Mouse (Mus musculus) right cerebral cortex, postnatal 36 days (tissue): ENCODE results near the gene Sf3b6.
A peak's percentile ranks its signal among the peaks of the same experiment; 100 is the strongest.

ENCODE experiments used
- DNase-seq, 2 experiments: peaks; one replicate each; pipeline ENCODE4 v3.0.0; 2022; ENCODE audit warnings: low spot score in 2 of 2, mixed read lengths in 1 of 2

Gene Sf3b6

DNA sequence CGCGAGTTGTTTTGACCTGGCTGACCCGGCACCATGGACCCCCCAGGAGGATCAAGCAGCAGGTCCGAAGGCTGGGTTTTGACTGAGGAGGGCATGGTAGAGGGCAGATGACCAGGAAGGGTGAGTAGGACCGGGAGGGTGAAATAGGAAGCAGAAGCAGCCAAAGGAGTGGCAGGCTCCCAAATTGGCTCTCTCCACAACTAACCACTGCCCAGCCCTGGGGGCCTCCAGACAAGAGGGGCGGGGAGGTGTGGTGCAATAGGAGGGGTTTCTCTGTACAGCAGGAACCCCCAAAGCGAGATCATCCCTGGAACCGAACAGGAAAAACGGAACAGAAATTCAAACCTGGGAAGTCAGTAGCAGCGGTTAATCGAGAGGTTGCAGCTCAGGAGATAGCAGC lies 23.4 kb downstream of the Sf3b6 start:
- no peak for DNase-seq

- DNase-seq: no peak
Observed at GRCm38 (mm10) chr12:4841392-4841887, 24.1 kb downstream of the Sf3b6 start, which contains the start of gene Fkbp1b. Fkbp1b (minus strand) TSS chr12:4841591.

- DNase-seq: no peak
Observed at GRCm38 (mm10) chr12:4842456-4842855, 25.1 kb downstream of the Sf3b6 start.

DNA sequence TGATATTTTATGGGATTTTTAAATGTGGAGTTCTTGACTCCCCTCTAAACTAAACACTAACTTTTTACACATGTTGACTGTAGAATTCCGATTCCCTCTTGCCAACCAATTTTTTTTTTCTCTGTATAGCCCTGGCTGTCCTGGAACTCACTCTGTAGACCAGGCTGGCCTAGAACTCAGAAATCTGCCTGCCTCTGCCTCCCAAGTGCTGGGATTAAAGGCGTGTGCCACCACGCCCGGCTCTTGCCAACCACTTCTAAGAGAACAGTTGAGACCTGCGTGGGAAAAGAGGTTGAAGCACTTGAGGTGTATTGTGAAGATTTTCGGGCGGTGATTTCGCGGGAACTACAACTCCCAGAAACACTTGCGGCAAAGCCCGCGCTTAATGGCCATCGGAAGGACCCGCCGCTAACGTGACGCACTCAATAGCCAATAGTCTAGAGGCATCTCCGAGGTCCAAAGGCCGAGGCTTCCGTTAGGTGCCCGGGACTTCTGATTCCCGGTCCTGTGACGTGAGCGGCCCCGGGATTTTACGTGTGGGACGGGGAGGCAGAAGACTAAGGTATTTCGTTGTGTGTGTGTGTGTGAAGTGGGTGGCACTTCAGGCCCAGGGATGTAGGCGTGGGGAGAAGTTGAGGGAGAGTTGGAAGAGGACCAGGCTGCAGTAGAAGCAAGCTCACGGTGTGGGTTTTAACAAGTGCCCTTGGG lies 25.7 kb downstream of the Sf3b6 start, which contains the start of gene Wdcp:
TSS of gene Wdcp (plus strand) at position 414 of the 708 bp plus-strand sequence.
- peak; percentile 90 to 94 for DNase-seq

DNA sequence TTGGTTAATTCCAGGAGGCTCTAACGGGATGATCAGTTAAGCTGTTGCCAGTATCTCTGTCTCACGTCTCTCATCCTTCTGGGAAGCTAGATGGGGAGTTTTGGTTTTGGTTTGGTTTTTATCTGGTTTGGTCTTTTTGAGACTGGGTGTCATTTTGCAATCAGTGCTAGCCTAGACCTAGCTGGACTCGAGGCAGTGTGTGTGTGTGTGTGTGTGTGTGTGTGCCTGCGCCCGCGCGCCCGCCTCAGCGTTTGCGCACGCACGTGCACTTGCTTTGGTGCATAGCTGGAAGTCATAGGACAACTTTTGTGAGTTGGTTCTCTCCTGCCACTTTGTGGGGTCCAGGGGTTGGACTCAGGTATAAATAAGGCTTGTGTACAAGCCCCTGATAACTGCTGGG lies 26.4 kb downstream of the Sf3b6 start:
- DNase-seq: no peak

GRCm38 (mm10) chr12:4856160-4856559 lies 38.8 kb downstream of the Sf3b6 start:
- no peak for DNase-seq

GRCm38 (mm10) chr12:4856834-4857233 lies 39.5 kb downstream of the Sf3b6 start:
- DNase-seq: no peak

DNA sequence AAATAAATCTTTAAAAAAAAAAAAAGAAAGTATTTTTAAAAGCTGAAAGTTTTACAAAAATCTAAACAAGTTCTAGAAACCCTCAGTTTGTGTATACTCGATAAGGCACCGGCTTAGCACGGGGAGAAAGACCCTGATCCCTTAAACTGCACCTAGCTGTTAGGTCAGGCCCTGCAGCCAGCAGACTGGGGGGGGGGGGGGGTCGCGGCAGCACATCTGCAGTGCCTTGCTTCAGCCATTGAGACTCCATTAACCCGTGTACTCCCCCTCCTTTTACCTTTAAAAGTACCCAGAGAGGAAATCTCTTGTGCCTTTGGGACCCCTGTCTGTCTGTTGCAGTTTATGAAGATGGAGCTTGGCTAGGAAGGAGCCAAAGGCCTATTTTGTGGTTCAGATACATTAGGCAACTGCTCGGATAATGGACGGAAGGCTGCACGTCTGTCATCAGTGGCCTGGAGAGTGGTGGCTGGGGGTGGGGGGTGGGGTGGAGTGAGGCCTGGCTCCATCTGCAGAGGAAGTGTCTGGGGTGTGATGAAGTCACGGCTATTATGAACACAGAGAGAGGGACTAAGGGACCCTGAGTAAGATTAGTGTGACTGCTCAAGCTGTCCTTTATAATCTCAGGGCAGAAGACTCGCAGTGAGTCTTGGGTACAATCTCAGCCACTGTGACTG lies 42.0 kb downstream of the Sf3b6 start:
- DNase-seq: no peak

DNA sequence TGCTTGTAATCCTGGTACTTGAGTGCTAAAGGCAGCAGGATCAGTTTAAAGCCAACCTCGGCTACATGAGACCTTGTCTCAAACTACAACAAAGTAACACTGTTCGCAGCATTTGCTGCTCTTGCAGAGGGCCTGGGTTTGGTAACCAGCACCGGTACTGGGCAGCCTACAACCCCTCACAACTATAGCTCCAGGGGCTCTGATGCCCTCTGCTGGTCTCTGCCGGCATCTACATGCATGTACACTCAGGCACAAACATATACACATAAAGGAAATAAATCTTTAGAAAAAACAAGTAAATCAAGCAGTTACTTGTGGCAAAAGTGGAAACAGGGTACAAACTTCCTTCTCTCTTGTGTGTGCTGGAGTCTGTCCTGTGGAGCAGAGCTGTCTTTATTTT lies 45.3 kb downstream of the Sf3b6 start:
- DNase-seq: no peak

DNA sequence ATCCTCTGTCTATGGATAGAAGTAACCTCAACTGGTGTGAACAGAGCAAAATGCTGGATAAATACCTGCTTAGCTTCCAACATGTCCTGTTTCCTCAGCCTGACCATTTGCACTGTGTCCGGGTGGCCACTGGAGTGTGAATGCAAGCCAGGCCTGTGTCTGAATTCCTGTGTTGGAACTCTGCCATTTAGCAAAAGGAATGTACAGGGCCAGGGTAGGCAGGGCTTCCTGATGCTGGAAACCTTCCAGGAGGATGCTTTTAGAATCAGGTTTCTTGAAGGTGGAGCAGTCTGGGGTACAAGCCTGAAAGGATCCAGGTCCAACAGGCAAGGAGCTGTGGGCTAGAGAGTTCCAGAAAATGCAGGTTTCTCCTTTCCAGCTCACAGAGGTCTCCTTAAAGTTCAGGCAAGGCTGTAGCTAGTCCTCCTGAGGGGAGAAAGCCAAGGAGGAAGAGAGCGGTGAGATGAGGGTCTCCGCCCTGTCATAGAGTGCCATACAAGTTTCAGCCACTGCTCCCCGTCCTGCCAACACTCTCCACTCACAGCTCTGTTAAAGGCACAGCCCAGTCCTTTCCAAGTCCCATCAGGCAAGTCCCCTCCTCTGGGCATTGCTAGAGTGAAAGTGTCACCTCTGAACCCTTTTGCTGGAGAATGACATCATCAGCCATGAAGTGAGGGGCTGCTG lies 46.5 kb downstream of the Sf3b6 start:
- no peak for DNase-seq

DNA sequence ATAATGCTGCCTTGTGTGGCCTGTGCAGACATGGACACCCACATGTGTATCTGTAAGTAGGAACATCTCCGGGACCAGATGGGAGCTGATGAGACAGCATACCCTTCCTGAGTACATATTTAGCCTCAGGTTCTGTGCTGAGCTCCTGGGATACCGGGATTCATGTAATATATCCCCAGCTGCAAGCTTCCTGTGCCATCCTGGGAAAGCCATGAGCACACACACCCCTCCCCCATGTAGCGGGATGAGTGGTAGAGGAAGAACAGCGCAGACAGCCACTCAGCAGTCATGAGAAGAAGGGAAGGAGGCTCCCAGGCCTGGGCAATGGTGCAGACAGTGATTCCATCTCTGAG lies 47.0 kb downstream of the Sf3b6 start:
- DNase-seq: peak; percentile 52 to 57

GRCm38 (mm10) chr12:4868924-4869323 lies 51.6 kb downstream of the Sf3b6 start:
- DNase-seq: no peak

GRCm38 (mm10) chr12:4871260-4871659 lies 53.9 kb downstream of the Sf3b6 start:
- DNase-seq: no peak

DNA sequence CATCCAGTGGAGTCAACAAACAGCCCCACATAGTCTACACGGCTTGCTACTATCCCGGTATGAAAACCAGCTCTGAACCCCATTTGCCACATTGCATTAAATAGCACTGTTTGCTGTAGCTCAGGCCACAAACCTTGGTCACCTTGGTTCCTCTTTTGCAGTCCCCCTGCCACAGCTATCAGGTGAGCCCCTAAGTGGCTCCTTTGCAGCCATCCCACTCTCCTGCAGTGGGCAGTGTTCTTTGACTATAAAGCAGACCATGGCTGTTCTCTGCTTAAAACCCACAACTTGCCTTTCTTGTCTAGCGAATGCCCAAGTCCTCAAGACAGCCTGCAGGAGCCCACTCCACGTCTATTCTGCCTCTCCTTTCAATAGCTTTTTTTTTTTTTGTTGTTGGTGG lies 54.9 kb downstream of the Sf3b6 start:
- no peak for DNase-seq

GRCm38 (mm10) chr12:4872983-4873477 lies 55.7 kb downstream of the Sf3b6 start:
- DNase-seq: no peak

- no peak for DNase-seq
Observed at GRCm38 (mm10) chr12:4873531-4873930, 56.2 kb downstream of the Sf3b6 start.

DNA sequence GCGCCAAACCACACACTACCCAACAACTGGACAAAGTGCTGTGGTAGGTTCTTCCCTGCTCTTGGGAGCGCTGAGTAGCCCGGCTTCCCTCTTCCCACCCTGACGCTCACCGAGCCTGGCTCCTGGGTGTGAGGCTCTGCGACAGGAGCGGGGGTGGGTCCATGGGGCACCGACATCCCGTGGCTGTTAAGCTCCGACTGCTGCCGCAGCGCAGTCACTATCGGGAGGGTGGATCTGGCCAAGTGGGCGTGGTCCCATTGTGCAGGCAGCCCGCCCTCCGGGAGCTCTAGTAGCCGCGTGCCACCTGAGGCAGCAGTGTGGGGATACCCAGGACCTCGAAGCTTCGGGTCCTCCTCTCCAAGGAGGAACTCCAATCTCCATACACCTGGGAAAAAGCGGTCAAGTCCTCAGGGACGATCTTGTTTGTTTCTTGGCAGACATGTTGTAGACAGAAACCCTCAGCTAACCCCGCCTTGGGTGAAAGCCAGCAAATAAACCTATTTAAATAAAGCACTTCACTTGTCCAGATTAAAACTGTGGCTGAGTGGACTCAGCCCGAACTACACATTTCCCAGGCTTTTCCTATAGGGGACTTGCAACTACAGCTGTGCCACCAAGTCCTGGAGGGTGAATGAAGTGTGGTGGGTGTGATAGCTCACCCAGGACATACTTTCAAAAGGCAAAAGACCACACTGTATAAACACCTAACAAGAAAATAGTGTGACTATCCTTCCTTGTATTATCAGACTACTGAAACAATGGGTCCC lies 57.0 kb downstream of the Sf3b6 start, which contains the start of gene Mfsd2b:
TSS of gene Mfsd2b (minus strand) at position 199 of the 767 bp plus-strand sequence.
- DNase-seq: peak in 1 of 2 experiments; percentile 29

DNA sequence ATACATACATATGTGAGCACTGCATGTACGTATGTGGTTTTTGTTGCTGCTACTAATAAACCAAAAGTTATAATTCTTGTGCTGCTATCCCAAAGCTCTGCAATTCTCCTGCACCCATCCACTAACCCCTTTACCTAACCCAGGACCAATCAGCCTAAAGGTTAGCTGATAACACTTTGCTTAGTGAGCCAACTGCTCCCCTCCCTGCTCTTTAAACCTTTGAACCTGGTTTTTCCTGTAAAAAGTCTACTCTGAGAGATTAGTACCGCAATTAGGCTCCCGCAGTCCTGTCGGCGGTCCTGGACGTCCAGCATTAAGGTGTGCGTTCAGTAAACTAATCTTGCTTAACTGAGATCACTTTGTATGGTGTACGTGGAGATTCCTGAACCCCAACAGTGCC lies 58.3 kb downstream of the Sf3b6 start:
- DNase-seq: no peak
